Mouse (Mus musculus) retina, embryonic 14.5 days (tissue): ENCODE measurements around the gene Abcc6.
A peak's percentile ranks its signal among the peaks of the same experiment; 100 is the strongest.

Experiments used
- DNase-seq: peaks from one replicate; pipeline ENCODE4 v3.0.0-alpha.2; 2015; ENCODE audit warnings: low spot score

The Abcc6 gene

GRCm38 (mm10) chr7:46030145-46030488 is at the start of gene Abcc6:
Gene Abcc6, minus strand, starts transcription at chr7:46030302.
- DNase-seq, result no peak

- DNase-seq, result no peak
Measured at GRCm38 (mm10) chr7:46077675-46078074, 47.6 kb upstream of the Abcc6 start.

DNA sequence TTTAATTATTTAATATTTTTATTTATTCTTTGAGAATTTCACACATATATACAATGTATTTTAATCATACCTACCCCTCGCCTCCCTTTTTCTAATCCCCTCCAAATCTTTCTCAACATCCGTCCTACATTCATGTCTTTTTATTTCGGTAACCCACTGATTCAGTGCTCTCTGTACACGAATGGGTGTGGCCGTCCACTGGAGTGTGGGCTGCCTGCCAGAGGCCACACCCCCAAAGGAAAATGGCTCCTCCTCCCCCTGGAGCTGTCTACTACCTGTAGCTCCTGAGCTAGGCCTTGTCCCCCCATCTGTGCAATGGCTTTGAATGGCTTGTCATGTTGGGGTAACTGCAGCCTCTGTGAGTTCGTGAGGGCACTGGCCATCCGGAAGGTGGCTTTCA is 46.7 kb upstream of the Abcc6 start:
- no peak for DNase-seq

DNA sequence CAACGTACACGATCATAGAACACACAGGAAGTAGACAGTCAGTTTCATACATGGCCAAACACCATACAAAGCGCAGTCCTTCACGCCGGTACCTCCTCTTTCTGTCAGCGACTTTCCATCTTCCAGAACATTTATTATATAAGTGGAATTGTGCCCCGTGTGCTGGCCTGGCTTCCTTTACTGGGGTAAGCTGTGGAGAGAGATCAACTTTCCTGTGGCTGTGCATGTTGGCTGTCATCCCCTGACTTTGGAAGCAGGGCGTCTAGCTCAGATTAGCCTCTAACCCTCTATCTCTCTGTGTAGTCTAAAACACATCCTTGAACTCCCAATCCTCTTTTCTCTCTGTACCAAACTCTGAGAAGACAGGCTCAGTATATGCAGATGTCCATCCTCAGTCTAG is 38.7 kb upstream of the Abcc6 start:
- DNase-seq, result no peak

DNA sequence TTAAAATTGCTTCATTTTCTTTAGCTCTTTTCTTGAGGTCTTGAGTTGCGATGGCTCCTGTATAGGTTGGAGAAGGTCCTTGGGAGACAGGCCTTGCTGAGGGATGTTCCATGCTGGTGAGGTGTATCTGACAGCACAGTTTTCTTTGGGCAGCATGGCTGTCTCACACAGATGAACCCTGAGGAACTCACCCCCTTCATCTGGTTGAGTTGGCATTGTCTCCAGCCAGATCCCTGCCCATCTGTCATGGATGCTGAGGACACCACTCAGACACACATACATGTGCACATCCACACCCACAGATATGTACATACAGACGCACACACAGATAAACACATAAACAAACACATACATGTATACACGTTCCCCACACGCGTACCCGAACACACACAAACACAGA is 33.2 kb upstream of the Abcc6 start:
- no peak for DNase-seq

- no peak for DNase-seq
Measured at GRCm38 (mm10) chr7:46061614-46062013, 31.5 kb upstream of the Abcc6 start.

- no peak for DNase-seq
Measured at GRCm38 (mm10) chr7:46060688-46061087, 30.6 kb upstream of the Abcc6 start.

DNA sequence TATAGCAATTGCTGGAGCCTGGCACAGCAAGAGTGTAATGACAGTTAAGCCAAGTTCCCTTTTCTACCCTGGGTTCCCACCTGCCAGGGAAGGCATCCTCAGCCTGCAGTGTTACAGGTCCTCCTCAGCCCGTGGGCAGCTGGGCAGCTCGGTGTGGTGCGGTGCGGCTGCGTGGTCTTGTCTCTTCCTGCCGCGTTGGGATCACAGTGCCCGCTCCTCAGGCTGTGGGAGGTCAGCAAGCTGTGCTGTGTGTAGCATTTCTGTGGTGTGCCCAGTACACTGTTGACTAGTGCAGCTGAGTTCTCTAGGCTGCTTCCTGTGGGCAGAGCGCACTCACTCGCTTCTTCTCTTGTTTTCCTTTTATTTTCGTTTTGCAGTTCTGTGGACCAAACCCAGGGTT is 28.8 kb upstream of the Abcc6 start:
- DNase-seq, result no peak

- DNase-seq, result no peak
Measured at GRCm38 (mm10) chr7:46053566-46053965, 23.5 kb upstream of the Abcc6 start.

- DNase-seq, result peak; percentile 44
Measured at GRCm38 (mm10) chr7:46052161-46052821, 22.2 kb upstream of the Abcc6 start.

- no peak for DNase-seq
Measured at GRCm38 (mm10) chr7:46049981-46050380, 19.9 kb upstream of the Abcc6 start.

DNA sequence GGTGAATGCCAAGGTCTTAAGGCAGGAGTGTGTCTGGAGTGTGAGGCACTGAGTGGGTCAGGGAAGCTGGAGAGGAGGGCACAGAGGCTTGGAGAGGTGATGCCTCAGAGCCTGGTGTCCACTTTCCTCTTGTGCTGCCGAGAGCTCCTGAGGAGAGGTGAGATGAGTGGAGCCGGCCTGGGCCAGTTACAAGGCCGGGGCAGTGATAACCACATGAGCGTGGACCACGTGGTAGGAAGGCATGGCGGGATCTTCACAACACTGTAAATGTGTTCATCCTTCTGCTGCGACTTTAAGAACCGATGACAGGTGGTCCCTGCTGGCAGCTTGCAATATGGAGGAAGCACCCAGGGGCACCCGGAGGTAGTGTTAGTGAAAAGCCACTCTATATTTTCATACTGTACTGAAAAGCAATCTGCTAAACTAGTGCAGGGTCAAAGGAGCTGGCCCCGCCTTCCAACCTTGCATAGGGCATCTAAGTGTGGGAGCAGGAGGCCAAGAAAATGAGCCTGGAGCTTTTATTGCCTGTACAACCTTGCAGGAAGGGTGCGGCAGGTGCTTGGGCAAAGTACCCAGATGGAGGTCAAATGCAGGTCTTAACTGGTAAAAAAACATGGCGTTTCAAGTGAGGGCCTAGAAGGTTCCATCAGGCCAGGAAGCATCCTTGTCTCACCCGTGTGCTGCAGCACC is 17.9 kb upstream of the Abcc6 start:
- no peak for DNase-seq

DNA sequence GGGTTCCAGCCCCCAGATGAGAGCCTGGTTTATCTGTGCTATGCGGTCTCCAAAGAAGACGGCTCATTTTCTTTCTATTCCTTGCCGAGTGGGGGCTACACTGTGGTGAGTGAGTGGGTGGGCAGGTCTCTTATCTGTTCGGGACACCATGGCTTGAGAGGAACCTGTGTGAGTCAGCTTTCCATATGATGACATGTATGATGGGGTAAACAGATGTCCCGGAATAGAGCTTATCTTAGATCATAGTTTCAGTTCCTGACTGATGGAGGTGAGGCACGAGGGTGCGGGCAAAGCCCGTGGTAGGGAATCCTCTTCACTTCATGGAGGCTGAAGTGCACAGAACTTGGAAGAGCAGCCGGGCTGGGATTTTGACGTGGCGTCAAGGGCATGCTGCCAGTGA is 15.8 kb upstream of the Abcc6 start:
- no peak for DNase-seq

GRCm38 (mm10) chr7:46044106-46044505 is 14.0 kb upstream of the Abcc6 start:
- DNase-seq, result no peak

GRCm38 (mm10) chr7:46039873-46040272 is 9.8 kb upstream of the Abcc6 start:
- no peak for DNase-seq

- no peak for DNase-seq
Measured at GRCm38 (mm10) chr7:46037433-46037832, 7.3 kb upstream of the Abcc6 start.

GRCm38 (mm10) chr7:46035468-46035867 is 5.4 kb upstream of the Abcc6 start:
- no peak for DNase-seq

- no peak for DNase-seq
Measured at GRCm38 (mm10) chr7:46034991-46035390, 4.9 kb upstream of the Abcc6 start.

DNA sequence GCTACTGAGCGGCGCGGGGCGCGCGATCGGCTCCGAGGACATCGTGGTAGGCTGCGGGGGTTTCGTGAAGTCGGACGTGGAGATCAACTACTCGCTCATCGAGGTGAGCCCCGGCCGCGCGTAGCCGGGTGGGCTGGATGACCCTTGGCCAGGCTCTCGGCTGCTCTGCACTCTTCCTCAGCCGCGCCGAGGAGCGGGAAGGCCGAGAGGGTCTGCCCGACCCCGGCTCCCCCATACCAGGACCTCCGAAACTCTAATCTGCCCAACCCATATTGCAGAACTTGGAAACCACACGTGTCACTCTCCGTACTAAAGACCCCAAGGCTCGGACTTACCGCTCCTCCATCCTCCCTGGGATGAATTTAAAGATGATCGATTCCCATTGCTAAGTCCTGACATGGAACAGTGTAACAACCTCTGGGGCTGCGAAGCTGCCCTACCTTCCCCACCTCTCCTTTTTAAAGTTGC is 3.8 kb upstream of the Abcc6 start:
- DNase-seq, result no peak

DNA sequence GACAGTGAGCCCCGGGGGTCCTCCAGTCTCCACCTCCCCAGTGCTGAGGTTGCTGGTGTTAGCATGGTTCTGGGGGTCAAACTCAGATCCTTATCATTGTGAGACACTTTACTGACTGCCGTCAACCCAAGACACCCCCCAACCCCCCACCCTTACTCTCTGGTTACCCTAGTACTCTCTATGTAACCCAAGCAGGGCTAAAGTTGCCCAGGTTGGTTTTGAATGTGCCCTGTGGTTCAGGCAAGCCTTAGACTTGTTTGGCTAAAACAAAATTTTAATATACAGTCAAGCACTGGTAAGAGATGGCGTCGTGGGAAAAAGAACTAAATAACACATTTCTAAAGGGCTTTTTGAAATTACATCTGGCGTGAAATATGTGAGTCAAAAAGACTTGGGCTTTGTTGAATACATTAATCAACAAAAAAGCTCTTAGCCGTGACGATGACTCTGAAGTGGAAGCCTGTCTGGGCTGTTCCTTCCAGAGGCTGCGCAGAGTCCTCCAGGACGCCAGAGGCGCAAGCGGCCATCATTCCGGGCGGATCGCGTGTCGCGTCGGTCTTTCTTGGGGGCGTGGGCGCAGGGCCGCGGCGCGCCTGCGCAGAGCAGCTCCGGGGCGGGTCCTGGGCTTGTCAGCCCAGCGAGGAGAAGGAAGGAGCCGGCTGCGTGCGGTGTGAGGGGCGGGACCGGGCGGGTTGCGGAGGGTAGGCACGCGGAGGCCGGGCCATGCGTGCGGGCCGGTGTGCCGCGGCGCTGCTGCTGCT is 3.2 kb upstream of the Abcc6 start, which contains the start of gene Nomo1:
Gene Nomo1, plus strand, starts transcription at position 590 of the 761 bp plus-strand sequence.
- peak; percentile 98 for DNase-seq

DNA sequence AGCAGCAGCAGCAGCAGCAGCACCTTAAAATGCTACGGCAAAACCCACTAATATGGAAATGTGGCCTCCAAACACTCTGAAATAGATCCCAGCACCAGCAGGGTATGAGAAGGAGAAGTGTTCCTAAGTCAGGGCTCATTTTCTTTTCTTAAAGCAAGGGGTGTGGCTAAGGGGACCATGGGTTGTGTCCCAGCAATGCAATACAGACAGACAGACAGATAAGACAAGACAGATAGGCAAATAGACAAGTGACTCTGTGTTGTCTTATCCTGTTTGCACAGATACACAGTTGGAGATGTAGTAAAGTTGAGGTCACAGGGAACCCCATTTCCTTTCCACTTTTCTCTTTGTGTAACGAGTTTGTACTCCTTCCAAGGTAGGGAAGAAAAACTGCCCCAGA is 973 bp upstream of the Abcc6 start:
- DNase-seq, result no peak

- no peak for DNase-seq
Measured at GRCm38 (mm10) chr7:46029299-46030144, 580 bp downstream of the Abcc6 start.
